Mouse (Mus musculus): ENCODE data around the gene Map4k3. TPM values are rescaled to one million over a fixed set of nuclear protein-coding genes. Genes with fewer than 3 reads are reported as not detected.

The Map4k3 gene
- polyA plus RNA-seq (2012; rRNA removed; ENCODE audit: low replicate concordance): 15.4 and 21.2 TPM in 2 replicates

DNA sequence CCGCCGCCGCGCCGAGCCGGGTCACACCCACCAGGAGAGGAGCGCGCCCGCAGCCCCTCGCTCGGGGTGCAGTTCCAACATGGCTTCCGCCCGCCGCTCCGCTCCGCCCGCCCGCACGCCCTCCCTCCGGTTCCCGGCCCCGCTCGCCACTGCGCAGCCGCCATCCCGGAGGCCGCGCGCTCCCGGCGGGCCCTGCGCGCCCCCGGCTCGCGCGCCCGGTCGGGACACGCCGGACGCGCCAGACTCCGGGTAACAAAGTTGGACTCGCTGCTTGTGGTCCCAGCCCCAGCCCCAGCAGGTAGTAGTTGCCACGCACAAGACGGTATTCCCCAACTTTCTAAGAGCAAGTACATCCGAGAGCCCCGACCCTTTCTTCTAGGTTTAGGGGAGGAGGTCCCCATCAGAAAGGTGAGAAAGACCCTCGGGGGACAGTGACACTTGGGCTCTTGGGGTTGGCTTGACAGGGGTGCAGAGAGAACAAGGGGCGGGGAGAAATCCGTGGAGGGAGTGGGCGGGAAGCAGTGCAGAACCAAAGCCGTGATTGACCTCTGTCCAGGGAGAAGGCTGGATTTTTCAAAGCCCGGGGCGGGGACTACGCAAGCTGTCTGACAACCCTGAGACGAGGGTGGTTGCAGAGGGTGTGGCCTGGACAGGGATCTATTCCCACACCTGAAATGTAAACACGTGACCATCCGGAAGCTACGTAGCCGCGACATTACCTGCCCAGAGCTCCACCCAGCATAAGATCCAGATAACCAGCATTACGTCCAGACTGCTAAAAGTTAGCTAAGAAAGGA is at the start of gene Map4k3:
Map4k3 (minus strand) TSS at position 424 of the 797 bp plus-strand sequence.

DNA sequence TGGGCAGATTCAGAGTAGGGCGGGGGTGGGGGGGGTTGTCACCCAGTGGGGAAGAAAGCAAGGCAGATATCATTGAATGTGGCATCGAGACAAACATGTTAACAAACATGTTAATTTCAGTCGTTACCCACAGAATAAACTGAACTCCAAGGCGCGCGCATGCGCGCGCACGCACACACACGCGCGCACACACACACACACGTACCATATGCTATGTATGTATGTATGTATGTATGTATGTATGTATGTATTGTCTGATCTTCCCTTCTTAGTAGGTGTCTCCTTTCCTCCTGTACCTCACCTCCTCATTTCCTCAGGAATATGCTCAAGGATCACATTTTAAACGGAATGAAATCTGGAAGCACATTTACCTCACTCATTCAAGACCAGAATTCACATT is 150.6 kb downstream of the Map4k3 start, which contains the start of gene Cdkl4:
Cdkl4 (minus strand) TSS at position 175 of the 400 bp plus-strand sequence.

Other genes with a start within 250 kb of the Map4k3 start
- 2.3 and 3.4 TPM in 2 replicates for gene Sos1, start 248.0 kb downstream of the Map4k3 start, polyA plus RNA-seq (2012; rRNA removed; ENCODE audit: low replicate concordance)
- 0.29 and 0.36 TPM in 2 replicates for gene Cdkl4, start 150.7 kb downstream of the Map4k3 start, polyA plus RNA-seq (2012; rRNA removed; ENCODE audit: low replicate concordance)
- gene Tmem178, start 216.1 kb upstream of the Map4k3 start, polyA plus RNA-seq (2012; rRNA removed; ENCODE audit: low replicate concordance): 0.56 and 0.62 TPM in 2 replicates